Mouse (Mus musculus) limb, embryonic 12.5 days (tissue): ENCODE results near the gene Gse1. TPM values are rescaled to one million over a fixed set of nuclear protein-coding genes. Genes with fewer than 3 reads are reported as not detected.

Source experiments
- ATAC-seq: fragments of 200-750 bp; cut with Nextera tagmentation; 2 replicates; pipeline ENCODE4 v1.8.0; 2017; ENCODE audit warnings: low read depth, moderate TSS enrichment; ENCODE audit not compliant: insufficient number of reproducible peaks, insufficient read depth, low FRiP score, low TSS enrichment
- H3K27ac ChIP-seq: fragments of 300-500 bp; sonication (generic); 2 replicates; pipeline ENCODE4 v1.5.1; 2016; ENCODE audit warnings: mild to moderate bottlenecking, moderate library complexity
- H3K27me3 ChIP-seq: fragments of 300-500 bp; sonication (generic); 2 replicates; pipeline ENCODE4 v1.6.1; 2016; ENCODE audit warnings: mild to moderate bottlenecking, moderate library complexity
- H3K36me3 ChIP-seq: fragments of 300-500 bp; sonication (generic); 2 replicates; pipeline ENCODE4 v1.6.1; 2016; ENCODE audit warnings: mild to moderate bottlenecking, moderate library complexity
- H3K4me1 ChIP-seq: fragments of 300-500 bp; sonication (generic); replicated peaks from 2 replicates; pipeline ENCODE4 v1.6.1; 2016
- H3K4me2 ChIP-seq: fragments of 300-500 bp; sonication (generic); 2 replicates; pipeline ENCODE4 v1.6.1; 2016; ENCODE audit warnings: mild to moderate bottlenecking, moderate library complexity
- H3K4me3 ChIP-seq: fragments of 300-500 bp; sonication (generic); replicated peaks from 2 replicates; pipeline ENCODE4 v1.5.1; 2016; ENCODE audit warnings: mild to moderate bottlenecking
- H3K9ac ChIP-seq: fragments of 300-500 bp; sonication (generic); replicated peaks from 2 replicates; pipeline ENCODE4 v1.6.1; 2016; ENCODE audit warnings: mild to moderate bottlenecking, moderate library complexity
- H3K9me3 ChIP-seq: fragments of 300-500 bp; sonication (generic); 2 replicates; pipeline ENCODE4 v1.6.1; 2016; ENCODE audit warnings: mild to moderate bottlenecking, moderate library complexity
- WGBS: fragments of 180-500 bp; shearing (Covaris S2); methylation state at CpG from one replicate; pipeline ENCODE4 v1.1.7; 2016; 5-methylcytosine and 5-hydroxymethylcytosine counted together
- polyA plus RNA-seq: library from polyadenylated mRNA; unstranded; fragments of >200 nt; fragmentation: Nextera tagmentation; extraction: Ambion mirVana; gene quantifications from 2 replicates; pipeline ENCODE4 v1.2.1, GENCODE M21; 2016

Gene Gse1
- polyA plus RNA-seq, 1 experiment from 2014 or later = 9.1 TPM

DNA sequence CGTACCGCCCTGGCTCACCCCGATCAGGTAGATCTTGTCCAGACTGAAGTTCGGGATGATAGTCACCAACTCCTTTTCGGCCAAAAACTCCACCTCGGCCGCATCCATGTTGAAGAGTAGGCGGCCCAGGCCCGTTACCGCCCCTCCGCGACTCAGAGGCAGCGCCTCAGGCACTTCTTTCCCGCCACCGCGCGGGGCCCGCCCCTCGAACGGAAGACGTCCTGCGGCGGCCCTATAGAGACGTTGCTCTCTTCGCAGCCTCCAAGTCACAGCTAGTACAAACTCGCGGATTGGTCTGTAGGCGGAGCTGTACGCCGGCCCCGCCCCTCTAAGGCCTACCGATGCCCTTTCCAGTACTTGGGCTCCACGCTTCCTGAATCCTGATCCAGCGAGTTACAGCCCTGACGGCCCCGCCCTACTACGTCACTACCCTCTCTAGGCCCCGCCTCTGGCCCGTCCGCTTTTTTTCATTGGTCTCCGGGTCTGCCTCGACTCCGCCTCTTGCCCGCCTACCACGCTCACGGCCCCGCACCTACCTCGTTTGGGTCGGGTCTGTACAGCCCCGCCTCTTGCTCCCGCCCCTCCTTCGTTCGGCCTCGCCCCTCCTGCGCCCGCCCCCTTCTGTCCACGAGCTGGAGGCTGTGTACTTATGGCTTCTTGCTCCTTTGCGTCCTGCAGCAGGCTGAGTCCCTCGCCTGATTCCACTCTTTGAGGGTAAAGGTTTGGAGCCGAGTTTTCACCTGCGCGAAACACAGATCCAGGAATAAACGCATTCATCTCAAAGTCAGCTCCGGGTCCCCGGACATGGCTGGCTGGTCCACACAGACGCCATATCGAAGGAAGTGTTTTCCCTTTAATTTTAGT, 360.9 kb downstream of the Gse1 start, which contains the start of gene Gins2:
TSS of gene Gins2 (minus strand) at position 397 of the 864 bp plus-strand sequence.
- peak within 1 kb of the TSS; percentile 85 for H3K27ac ChIP-seq
- no peaks in the 10 kb centered on the region for H3K9me3 ChIP-seq
- H3K4me3 ChIP-seq = peak within 1 kb of the TSS; percentile 83
- peaks cover 29% of the 10 kb centered on the region for H3K36me3 ChIP-seq
- under 1% methylated on average over 67 of the region's 67 CpGs for WGBS
- peaks cover 18% of the 10 kb centered on the region; the same call in 1 of the 2 replicates for H3K4me1 ChIP-seq
- no peaks in the 10 kb centered on the region for H3K27me3 ChIP-seq
- peak; percentile 99 for ATAC-seq
- H3K4me2 ChIP-seq = peak within 1 kb of the TSS; percentile 90
- peak within 1 kb of the TSS; percentile 81 for H3K9ac ChIP-seq

DNA sequence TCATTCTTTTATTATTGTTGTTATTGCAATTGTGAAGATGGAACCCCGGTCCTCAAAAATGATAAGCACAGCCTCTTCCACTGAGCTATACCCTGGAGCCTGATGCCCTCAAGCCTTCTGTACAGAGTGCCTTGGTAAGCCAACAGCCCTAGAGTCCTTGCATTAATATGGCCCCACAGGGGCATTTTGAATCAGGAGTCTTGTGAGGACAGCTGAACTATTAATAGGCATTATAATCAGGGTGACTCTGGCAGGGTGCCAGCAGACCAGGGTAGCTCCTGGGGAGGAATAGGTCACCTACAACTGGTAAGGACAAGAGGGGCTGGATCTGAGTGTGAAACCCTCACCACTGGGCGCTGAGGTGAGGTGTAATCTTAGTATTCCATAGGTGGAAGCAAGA, 361.7 kb downstream of the Gse1 start:
- peak overlapping the region; percentile 52 for H3K9ac ChIP-seq

DNA sequence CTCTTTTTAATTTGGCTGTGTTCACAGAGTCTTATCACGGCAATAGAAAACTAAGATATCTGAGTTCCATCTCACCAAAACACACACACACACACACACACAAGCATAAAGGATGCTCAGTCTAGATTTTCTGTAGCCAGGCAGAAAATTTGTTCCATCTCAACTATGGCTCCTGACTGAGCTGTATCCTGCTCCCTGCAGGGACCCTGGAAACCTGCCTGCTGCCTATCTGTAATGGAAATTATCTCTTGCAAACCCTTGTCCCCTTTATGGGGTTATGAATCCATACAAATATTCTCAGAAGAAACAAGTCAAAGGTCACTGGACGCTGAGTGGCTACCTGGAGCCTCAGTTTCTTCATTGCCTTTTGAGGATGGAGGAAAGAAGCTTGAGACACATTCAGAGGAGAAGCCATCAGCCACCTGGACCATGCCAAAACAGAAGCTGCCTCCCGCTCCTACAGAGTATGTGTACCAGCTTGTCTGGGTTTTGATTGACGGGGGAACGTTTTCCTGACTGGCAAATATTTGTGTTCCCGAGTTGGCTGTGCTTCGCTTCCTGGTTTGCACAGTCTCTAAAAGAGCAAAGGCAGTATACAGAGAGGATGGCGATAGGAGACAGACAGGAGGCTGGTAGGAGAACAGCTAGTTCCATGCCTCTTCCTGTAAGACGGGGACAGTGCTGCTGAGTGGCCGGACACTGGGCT, 363.5 kb downstream of the Gse1 start:
- WGBS = 81% methylated on average over 10 of the region's 10 CpGs
- Histone ChIP-seq H3K4me3 (no peak overlapping the region), H3K36me3 (peaks cover 6% of the 10 kb centered on the region; the same call in 1 of the 2 replicates), H3K9ac (no peak overlapping the region; the same call in 1 of the 2 replicates), H3K27ac (no peak overlapping the region), H3K4me1 (peaks cover 18% of the 10 kb centered on the region; the same call in 1 of the 2 replicates), H3K9me3 (no peaks in the 10 kb centered on the region), H3K4me2 (no peak overlapping the region), H3K27me3 (no peaks in the 10 kb centered on the region)
- no peak for ATAC-seq

More for the DNA sequence above, 361.7 kb downstream of the Gse1 start:
- H3K36me3 ChIP-seq = peaks cover 22% of the 10 kb centered on the region
- no peaks in the 10 kb centered on the region for H3K9me3 ChIP-seq
- peaks cover 18% of the 10 kb centered on the region; the same call in 1 of the 2 replicates for H3K4me1 ChIP-seq
- 0 out of 2 replicates have a peak overlapping the region, but pooled peaks have one; percentile 18 for H3K27ac ChIP-seq
- H3K4me3 ChIP-seq = peak overlapping the region; percentile 83
- H3K4me2 ChIP-seq = peak overlapping the region; percentile 60
- H3K27me3 ChIP-seq = no peaks in the 10 kb centered on the region
- WGBS = 55% methylated on average over 2 of the region's 2 CpGs
- no peak for ATAC-seq

DNA sequence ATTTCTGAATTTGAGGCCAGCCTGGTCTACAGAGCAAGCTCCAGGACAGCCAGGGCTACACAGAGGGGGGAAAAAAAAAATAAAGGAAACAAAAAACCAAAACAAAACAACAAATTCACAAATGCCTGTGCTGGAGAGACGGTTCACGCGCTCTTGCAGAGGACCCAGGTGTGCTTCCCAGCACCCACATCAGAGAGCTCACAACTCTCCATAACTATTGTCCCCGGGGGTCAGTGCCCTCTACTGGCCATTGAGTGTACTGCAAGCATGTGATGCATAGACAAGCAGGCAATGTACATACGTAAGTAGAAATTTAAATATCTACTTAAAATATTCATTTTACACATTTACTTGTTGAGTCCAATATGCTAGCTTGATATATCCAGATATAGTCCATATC, 366.3 kb downstream of the Gse1 start:
- Histone ChIP-seq H3K4me3 (no peak overlapping the region), H3K36me3 (no peaks in the 10 kb centered on the region), H3K4me2 (no peak overlapping the region), H3K4me1 (peaks cover 15% of the 10 kb centered on the region), H3K27ac (no peak overlapping the region), H3K27me3 (peaks cover 8% of the 10 kb centered on the region; the same call in 1 of the 2 replicates), H3K9me3 (no peaks in the 10 kb centered on the region), H3K9ac (no peak overlapping the region)
- no peak for ATAC-seq
- 89% methylated on average over 5 of the region's 5 CpGs for WGBS

DNA sequence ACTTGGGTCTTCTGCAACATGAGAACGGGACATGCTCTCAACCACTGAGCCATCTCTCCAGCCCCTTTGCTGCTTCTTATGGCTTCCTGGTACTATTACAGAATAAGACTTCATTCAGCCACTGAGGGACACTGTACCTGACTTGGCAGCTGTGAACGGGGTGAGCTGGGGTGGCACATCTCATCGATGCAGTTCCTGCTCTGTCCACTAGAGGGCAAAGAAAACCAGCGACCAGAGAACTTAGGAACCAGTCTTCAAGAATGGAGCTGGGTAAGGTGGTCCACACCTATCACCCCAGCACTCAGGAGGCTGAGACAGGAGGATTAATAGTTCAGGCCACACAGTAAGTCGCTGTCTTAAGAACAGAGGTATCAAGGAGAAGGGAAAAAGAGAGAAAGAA, 367.7 kb downstream of the Gse1 start:
- ATAC-seq = no peak; the same call in 1 of the 2 replicates
- no peak overlapping the region for H3K27ac ChIP-seq
- H3K9ac ChIP-seq = no peak overlapping the region
- 14% methylated on average over 5 of the region's 5 CpGs for WGBS
- peaks cover 8% of the 10 kb centered on the region; the same call in 1 of the 2 replicates for H3K27me3 ChIP-seq
- no peak overlapping the region for H3K4me2 ChIP-seq
- H3K4me3 ChIP-seq = no peak overlapping the region
- H3K36me3 ChIP-seq = no peaks in the 10 kb centered on the region
- H3K4me1 ChIP-seq = peaks cover 9% of the 10 kb centered on the region
- H3K9me3 ChIP-seq = no peaks in the 10 kb centered on the region

DNA sequence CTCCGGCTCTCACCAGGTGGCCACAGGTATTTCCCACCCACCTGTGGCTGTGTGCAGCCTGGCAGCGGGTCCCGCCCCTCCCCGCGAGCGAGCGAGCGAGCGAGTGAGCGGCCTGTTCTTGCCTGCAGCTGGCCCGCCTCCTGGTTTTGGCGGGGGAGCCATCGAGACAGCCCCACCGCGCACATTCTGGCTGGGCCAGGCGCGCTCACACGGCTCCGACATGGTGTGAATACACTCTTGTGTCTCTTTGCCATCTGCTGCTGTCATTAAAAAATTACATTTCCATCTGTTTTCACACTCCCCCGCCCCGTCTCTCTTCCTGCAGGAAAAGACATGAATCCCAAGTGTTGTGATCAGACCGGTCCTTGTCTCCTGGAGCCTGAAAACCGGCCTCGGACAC, 370.3 kb downstream of the Gse1 start:
- H3K36me3 ChIP-seq = no peaks in the 10 kb centered on the region

DNA sequence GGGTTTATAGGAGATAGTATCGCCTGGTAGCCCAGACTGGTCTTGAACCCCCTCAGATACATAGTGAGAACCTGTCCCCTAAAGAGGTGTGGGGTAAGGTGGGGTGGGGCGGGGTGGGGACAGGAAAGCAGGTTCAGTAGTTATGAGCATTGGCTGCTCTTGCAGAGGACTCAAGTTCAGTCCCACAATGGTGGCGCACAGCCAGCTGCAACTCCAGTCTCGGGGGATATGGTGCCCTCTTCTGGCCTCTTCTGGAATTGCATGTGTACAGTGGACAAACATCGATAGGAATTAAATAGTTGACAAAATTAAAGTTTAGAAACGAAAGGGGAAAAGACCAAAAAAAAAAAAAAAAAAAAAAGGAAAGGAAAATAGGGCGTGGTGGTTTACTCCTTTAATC, 371.2 kb downstream of the Gse1 start:
- Histone ChIP-seq H3K4me3 (no peak overlapping the region), H3K4me2 (no peak overlapping the region), H3K36me3 (no peaks in the 10 kb centered on the region), H3K4me1 (peaks cover 18% of the 10 kb centered on the region), H3K27me3 (peaks cover 8% of the 10 kb centered on the region; the same call in 1 of the 2 replicates), H3K9ac (no peak overlapping the region), H3K9me3 (peaks cover 5% of the 10 kb centered on the region; the same call in 1 of the 2 replicates), H3K27ac (no peak overlapping the region)
- no peak for ATAC-seq
- WGBS = 61% methylated on average over 7 of the region's 7 CpGs

More for the DNA sequence above, 370.3 kb downstream of the Gse1 start:
- H3K4me1 ChIP-seq = peaks cover 18% of the 10 kb centered on the region
- H3K4me3 ChIP-seq = peak overlapping the region; percentile 14; the same call in 1 of the 2 replicates
- peak overlapping the region; percentile 19; the same call in 1 of the 2 replicates for H3K9ac ChIP-seq
- peak overlapping the region; percentile 47 for H3K4me2 ChIP-seq
- no peak for ATAC-seq
- H3K27ac ChIP-seq = peak overlapping the region; percentile 18; the same call in 1 of the 2 replicates
- 23% methylated on average over 24 of the region's 24 CpGs for WGBS
- peaks cover 8% of the 10 kb centered on the region; the same call in 1 of the 2 replicates for H3K27me3 ChIP-seq
- peaks cover 5% of the 10 kb centered on the region; the same call in 1 of the 2 replicates for H3K9me3 ChIP-seq

DNA sequence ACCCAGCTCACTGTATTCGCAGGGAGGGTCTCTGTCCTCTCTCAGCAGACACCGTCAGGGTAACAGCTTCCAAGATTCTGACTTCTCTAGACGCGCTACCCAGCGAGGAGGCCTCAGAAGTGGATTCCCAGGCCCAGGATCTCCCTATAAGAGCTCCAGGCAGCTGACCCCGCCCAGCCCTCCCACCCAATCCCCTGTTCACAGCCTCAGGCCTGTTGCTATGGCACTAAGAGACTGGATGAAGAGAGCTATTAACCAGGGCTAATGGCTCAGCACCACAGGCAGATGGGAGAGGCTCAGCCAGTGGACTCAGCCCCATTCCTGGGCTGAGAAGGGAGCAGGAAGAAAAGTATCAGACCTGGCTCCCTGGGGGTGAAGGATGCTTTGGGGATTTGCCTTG, 374.4 kb downstream of the Gse1 start:
- H3K27me3 ChIP-seq = peaks cover 8% of the 10 kb centered on the region; the same call in 1 of the 2 replicates
- no peak overlapping the region for H3K4me3 ChIP-seq
- no peak overlapping the region for H3K4me2 ChIP-seq
- H3K9me3 ChIP-seq = peaks cover 5% of the 10 kb centered on the region; the same call in 1 of the 2 replicates
- peak overlapping the region; percentile 42; the same call in 1 of the 2 replicates for H3K27ac ChIP-seq
- H3K9ac ChIP-seq = no peak overlapping the region
- ATAC-seq = no peak
- 34% methylated on average over 6 of the region's 6 CpGs for WGBS
- H3K4me1 ChIP-seq = peaks cover 20% of the 10 kb centered on the region
- H3K36me3 ChIP-seq = no peaks in the 10 kb centered on the region

DNA sequence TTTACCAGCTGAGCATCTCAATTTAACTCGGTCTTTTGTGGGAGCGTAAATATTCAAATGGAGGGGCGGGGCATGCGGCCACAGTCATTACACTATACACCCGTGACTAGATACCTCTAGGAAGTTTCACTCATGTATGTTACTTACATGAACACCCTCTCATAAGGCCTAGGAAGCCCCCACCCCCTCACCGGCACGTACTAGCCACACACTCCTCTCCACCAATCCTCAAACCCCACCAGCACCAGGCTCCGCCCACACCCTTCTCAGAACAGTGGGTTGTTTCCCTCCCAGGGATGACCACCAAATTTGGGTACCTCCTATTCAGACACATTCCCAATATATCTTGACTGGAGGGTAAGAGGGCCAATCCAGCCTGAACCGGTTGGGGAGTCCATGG, 379.2 kb downstream of the Gse1 start:
- no peaks in the 10 kb centered on the region for H3K9me3 ChIP-seq
- no peak overlapping the region for H3K9ac ChIP-seq
- no peaks in the 10 kb centered on the region for H3K36me3 ChIP-seq
- no peak overlapping the region for H3K4me2 ChIP-seq
- peaks cover 17% of the 10 kb centered on the region; the same call in 1 of the 2 replicates for H3K4me1 ChIP-seq
- no peaks in the 10 kb centered on the region for H3K27me3 ChIP-seq
- WGBS = 83% methylated on average over 9 of the region's 9 CpGs
- no peak for ATAC-seq
- H3K27ac ChIP-seq = no peak overlapping the region
- no peak overlapping the region for H3K4me3 ChIP-seq

DNA sequence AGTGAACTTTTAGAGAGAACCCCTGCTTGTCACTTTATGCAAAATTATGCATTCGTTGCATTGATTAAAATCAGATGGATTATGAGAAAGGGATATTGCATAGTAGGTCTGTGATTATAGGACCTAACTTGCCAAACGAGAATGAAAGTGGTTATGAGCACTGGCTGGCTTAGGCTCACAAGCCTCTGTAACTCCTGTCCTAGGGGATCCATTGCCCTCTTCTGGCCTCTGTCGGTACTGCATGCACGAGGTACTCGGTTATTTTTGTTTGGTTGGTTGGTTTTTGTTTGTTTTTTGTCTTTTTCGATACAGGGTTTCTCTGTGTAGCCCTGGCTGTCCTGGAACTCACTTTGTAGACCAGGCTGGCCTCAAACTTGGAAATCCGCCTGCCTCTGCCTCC, 379.6 kb downstream of the Gse1 start:
- no peaks in the 10 kb centered on the region for H3K27me3 ChIP-seq
- no peaks in the 10 kb centered on the region for H3K36me3 ChIP-seq
- H3K4me1 ChIP-seq = peaks cover 13% of the 10 kb centered on the region; the same call in 1 of the 2 replicates
- H3K4me2 ChIP-seq = no peak overlapping the region
- H3K9ac ChIP-seq = no peak overlapping the region
- no peak overlapping the region for H3K27ac ChIP-seq
- no peaks in the 10 kb centered on the region for H3K9me3 ChIP-seq
- WGBS = 15% methylated on average over 7 of the region's 7 CpGs
- no peak overlapping the region for H3K4me3 ChIP-seq
- no peak for ATAC-seq

DNA sequence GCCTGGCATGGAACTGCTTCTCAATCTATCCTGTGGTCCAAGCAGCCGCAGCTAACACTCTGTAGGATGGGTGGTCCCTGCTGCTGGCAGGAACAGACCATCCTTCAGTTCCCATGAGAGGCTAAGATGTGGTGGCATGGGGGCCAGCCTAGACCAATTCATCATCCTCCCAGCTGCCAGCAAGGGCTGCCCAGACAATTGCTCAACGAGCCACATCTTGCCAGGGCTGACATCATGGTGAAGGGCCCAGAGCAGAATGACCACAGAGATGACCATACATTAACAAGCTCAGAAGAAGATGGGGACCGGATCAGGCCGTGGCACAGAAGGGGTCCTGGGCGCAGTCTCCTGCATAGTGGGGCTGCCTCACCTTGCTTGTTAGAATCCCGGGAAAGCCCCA, 382.6 kb downstream of the Gse1 start:
- no peak overlapping the region for H3K9ac ChIP-seq
- WGBS = 88% methylated on average over 6 of the region's 6 CpGs
- H3K27ac ChIP-seq = no peak overlapping the region
- 0 out of 2 replicates have a peak, but pooled peaks cover 12% of the 10 kb centered on the region for H3K4me1 ChIP-seq
- no peak for ATAC-seq
- no peaks in the 10 kb centered on the region for H3K9me3 ChIP-seq
- H3K36me3 ChIP-seq = no peaks in the 10 kb centered on the region
- no peak overlapping the region for H3K4me3 ChIP-seq
- H3K4me2 ChIP-seq = no peak overlapping the region
- H3K27me3 ChIP-seq = no peaks in the 10 kb centered on the region
